Mouse (Mus musculus) ES-Bruce4 (cell line): ENCODE results near the gene Terb1. TPM values are rescaled to one million over a fixed set of nuclear protein-coding genes. Genes with fewer than 3 reads are reported as not detected.

Source experiments
- H3K27ac ChIP-seq: 2 replicates; pipeline ENCODE4 v1.5.1; 2012; ENCODE audit warnings: low read length, inconsistent platforms; ENCODE audit not compliant: insufficient read depth
- H3K27me3 ChIP-seq: 2 replicates; pipeline ENCODE4 v1.6.1; 2012; ENCODE audit warnings: mild to moderate bottlenecking, low read length, inconsistent platforms; ENCODE audit not compliant: control insufficient read depth, poor library complexity, insufficient read depth, severe bottlenecking
- H3K36me3 ChIP-seq: 2 replicates; pipeline ENCODE4 v1.6.1; 2012; ENCODE audit warnings: inconsistent platforms, mild to moderate bottlenecking, low read length, moderate library complexity; ENCODE audit not compliant: control insufficient read depth, poor library complexity, insufficient read depth, severe bottlenecking
- H3K4me1 ChIP-seq: one replicate; pipeline ENCODE4 v1.8.1; 2011; ENCODE audit warnings: low read length; ENCODE audit not compliant: control insufficient read depth, insufficient read depth
- H3K4me3 ChIP-seq: 2 replicates; pipeline ENCODE4 v1.5.1; 2011; ENCODE audit warnings: low read depth, mild to moderate bottlenecking, low read length
- H3K9ac ChIP-seq: 2 replicates; pipeline ENCODE4 v1.6.1; 2012; ENCODE audit warnings: low read depth, mild to moderate bottlenecking, inconsistent platforms; ENCODE audit not compliant: poor library complexity, severe bottlenecking
- H3K9me3 ChIP-seq: replicated peaks from 2 replicates; pipeline ENCODE4 v1.6.1; 2012; ENCODE audit warnings: mild to moderate bottlenecking, low read length, inconsistent platforms; ENCODE audit not compliant: control insufficient read depth, poor library complexity, insufficient read depth, severe bottlenecking
- CTCF ChIP-seq: IDR thresholded peaks from one replicate; pipeline ENCODE4 v1.8.1; 2011; ENCODE audit warnings: low read depth, low read length
- EP300 ChIP-seq: IDR thresholded peaks from 2 replicates; pipeline ENCODE4 v1.6.1; 2011; ENCODE audit warnings: low read depth, low read length; ENCODE audit not compliant: insufficient read depth
- POLR2A ChIP-seq: IDR thresholded peaks from one replicate; pipeline ENCODE4 v1.8.1; 2011; ENCODE audit warnings: low read length; ENCODE audit not compliant: insufficient read depth
- polyA plus RNA-seq: library from polyadenylated mRNA; stranded (reverse); fragments of >200 nt; gene quantifications from 2 replicates; pipeline ENCODE4 v1.2.4, GENCODE M21; 2011; ENCODE audit warnings: low read depth; ENCODE audit not compliant: missing spikeins, insufficient read depth, insufficient read length

Terb1 gene
- polyA plus RNA-seq, 1 experiment, result 1.5 TPM

- Histone ChIP-seq H3K4me3 (no peak overlapping the region), H3K4me1 (peaks cover 10% of the 10 kb centered on the region), H3K27ac (no peak overlapping the region), H3K9me3 (no peaks in the 10 kb centered on the region), H3K36me3 (peaks cover 44% of the 10 kb centered on the region), H3K9ac (no peak overlapping the region), H3K27me3 (no peaks in the 10 kb centered on the region)
- TF ChIP-seq EP300 (no peak), POLR2A (no peak), CTCF (no peak)
Observed at GRCm38 (mm10) chr8:104437494-104438135, 72.1 kb downstream of the Terb1 start.

GRCm38 (mm10) chr8:104436591-104436990 is 73.1 kb downstream of the Terb1 start:
- Histone ChIP-seq H3K9ac (no peak overlapping the region), H3K4me3 (no peak overlapping the region), H3K27ac (no peak overlapping the region), H3K9me3 (peaks cover 6% of the 10 kb centered on the region; the same call in 1 of the 2 replicates), H3K27me3 (no peaks in the 10 kb centered on the region), H3K4me1 (peaks cover 9% of the 10 kb centered on the region), H3K36me3 (peaks cover 51% of the 10 kb centered on the region)
- TF ChIP-seq CTCF (no peak), POLR2A (no peak), EP300 (no peak)

GRCm38 (mm10) chr8:104436038-104436437 is 73.7 kb downstream of the Terb1 start:
- H3K4me1 ChIP-seq, result peaks cover 8% of the 10 kb centered on the region
- H3K9me3 ChIP-seq, result peaks cover 6% of the 10 kb centered on the region; the same call in 1 of the 2 replicates
- H3K9ac ChIP-seq, result no peak overlapping the region
- no peak overlapping the region for H3K4me3 ChIP-seq
- peaks cover 55% of the 10 kb centered on the region for H3K36me3 ChIP-seq
- H3K27me3 ChIP-seq, result no peaks in the 10 kb centered on the region
- H3K27ac ChIP-seq, result no peak overlapping the region
- TF ChIP-seq POLR2A (no peak), EP300 (no peak), CTCF (no peak)

GRCm38 (mm10) chr8:104434826-104435354 is 74.8 kb downstream of the Terb1 start:
- peak overlapping the region; percentile 83; the same call in 1 of the 2 replicates for H3K27ac ChIP-seq
- no peaks in the 10 kb centered on the region for H3K27me3 ChIP-seq
- peaks cover 8% of the 10 kb centered on the region for H3K4me1 ChIP-seq
- no peak for TF ChIP-seq POLR2A
- peak; percentile 51 for TF ChIP-seq CTCF
- no peak for TF ChIP-seq EP300
- peaks cover 6% of the 10 kb centered on the region; the same call in 1 of the 2 replicates for H3K9me3 ChIP-seq
- no peak overlapping the region for H3K4me3 ChIP-seq
- peaks cover 57% of the 10 kb centered on the region for H3K36me3 ChIP-seq
- H3K9ac ChIP-seq, result no peak overlapping the region

- Histone ChIP-seq H3K4me3 (no peak overlapping the region), H3K9me3 (peaks cover 6% of the 10 kb centered on the region; the same call in 1 of the 2 replicates), H3K27me3 (no peaks in the 10 kb centered on the region), H3K27ac (peak overlapping the region; percentile 83), H3K4me1 (peaks cover 8% of the 10 kb centered on the region), H3K9ac (no peak overlapping the region; the same call in 1 of the 2 replicates), H3K36me3 (peaks cover 57% of the 10 kb centered on the region)
- TF ChIP-seq CTCF, result peak; percentile 19
- no peak for TF ChIP-seq POLR2A
Observed at GRCm38 (mm10) chr8:104434275-104434674, 75.4 kb downstream of the Terb1 start.

- peaks cover 54% of the 10 kb centered on the region for H3K36me3 ChIP-seq
- H3K4me3 ChIP-seq, result no peak overlapping the region
- H3K27me3 ChIP-seq, result no peaks in the 10 kb centered on the region
- H3K27ac ChIP-seq, result peak overlapping the region; percentile 53
- H3K9ac ChIP-seq, result no peak overlapping the region
- peaks cover 8% of the 10 kb centered on the region for H3K4me1 ChIP-seq
- TF ChIP-seq POLR2A (no peak), CTCF (no peak), EP300 (0 out of 2 replicates have a peak, but pooled peaks have one; percentile 36)
- peaks cover 6% of the 10 kb centered on the region; the same call in 1 of the 2 replicates for H3K9me3 ChIP-seq
Observed at GRCm38 (mm10) chr8:104433191-104433842, 76.4 kb downstream of the Terb1 start.
